Mouse (Mus musculus): ENCODE results near the gene Chka.

DNA sequence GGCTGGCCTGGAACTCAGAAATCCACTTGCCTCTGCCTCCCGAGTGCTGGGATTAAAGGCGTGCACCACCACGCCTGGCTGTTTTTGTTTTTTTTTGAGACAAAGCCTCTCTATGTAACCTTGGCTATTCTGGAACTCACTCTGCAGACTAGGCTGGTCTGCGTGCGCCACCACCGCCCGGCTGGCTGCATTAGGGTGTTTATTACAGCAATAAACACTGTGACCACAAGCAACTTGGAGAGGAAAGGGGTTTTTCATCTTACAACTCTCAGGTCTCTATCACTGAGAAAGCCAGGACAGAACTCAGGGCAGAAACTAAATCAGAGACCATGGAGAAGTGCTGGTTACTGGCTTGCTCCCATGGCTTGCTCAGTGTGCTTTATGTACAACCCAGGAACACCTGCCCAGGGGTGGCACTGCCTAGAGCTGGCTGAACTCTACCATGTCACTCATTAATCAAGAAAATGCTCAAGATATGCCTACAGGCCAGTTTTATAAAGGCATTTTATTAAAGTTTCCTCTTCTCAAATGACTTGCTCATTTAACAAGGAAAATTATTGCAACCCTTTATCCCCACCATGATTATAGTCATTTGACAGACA lies 3.3 kb upstream of the Chka start:
- TF ChIP-seq CTCF (IDR thresholded peaks at IDR 0.05; ENCODE audit: low read depth), result no peak
- TF ChIP-seq EP300 (IDR thresholded peaks at IDR 0.05; ENCODE audit: low read depth), result no peak

All from heart, postnatal 0 days (tissue).